Mouse (Mus musculus): ENCODE data around the gene Ggn.

GRCm38 (mm10) chr7:29170066-29170754 lies at the start of gene Ggn, which contains the start of gene Spred3:
- TF ChIP-seq CTCF (IDR thresholded peaks at IDR 0.05; ENCODE audit: borderline replicate concordance, insufficient read depth, low read depth, low read length) (no peak), POLR2A (IDR thresholded peaks at IDR 0.05; ENCODE audit: borderline replicate concordance, insufficient read depth, low read length) (no peak)
